Mouse (Mus musculus) hindbrain, embryonic 13.5 days (tissue): ENCODE measurements around the gene Tesk2. TPM values are rescaled to one million over a fixed set of nuclear protein-coding genes. Genes with fewer than 3 reads are reported as not detected.
"Not testable (repeated sequence)": the region's sequence is repeated elsewhere in the genome, so short reads cannot be mapped to it uniquely, and the experiment has no call there.

ENCODE experiments used
- ATAC-seq: fragments of 200-750 bp; cut with Nextera tagmentation; 2 replicates; pipeline ENCODE4 v1.8.0; 2017; ENCODE audit warnings: moderate TSS enrichment; ENCODE audit not compliant: low FRiP score
- H3K27ac ChIP-seq: fragments of 300-500 bp; sonication (generic); 2 replicates; pipeline ENCODE4 v1.5.1; 2015; ENCODE audit warnings: inconsistent platforms, mild to moderate bottlenecking, moderate library complexity
- H3K27me3 ChIP-seq: fragments of 300-500 bp; sonication (generic); 2 replicates; pipeline ENCODE4 v1.6.1; 2015; ENCODE audit warnings: mild to moderate bottlenecking, inconsistent platforms
- H3K36me3 ChIP-seq: fragments of 300-500 bp; sonication (generic); 2 replicates; pipeline ENCODE4 v1.6.1; 2015; ENCODE audit warnings: mild to moderate bottlenecking, inconsistent platforms
- H3K4me1 ChIP-seq: fragments of 300-500 bp; sonication (generic); replicated peaks from 2 replicates; pipeline ENCODE4 v1.6.1; 2015; ENCODE audit warnings: inconsistent platforms
- H3K4me2 ChIP-seq: fragments of 300-500 bp; sonication (generic); 2 replicates; pipeline ENCODE4 v1.6.1; 2015; ENCODE audit warnings: inconsistent platforms, mild to moderate bottlenecking, moderate library complexity
- H3K4me3 ChIP-seq: fragments of 300-500 bp; sonication (generic); 2 replicates; pipeline ENCODE4 v1.5.1; 2015; ENCODE audit warnings: mild to moderate bottlenecking, inconsistent platforms
- H3K9ac ChIP-seq: fragments of 300-500 bp; sonication (generic); 2 replicates; pipeline ENCODE4 v1.6.1; 2015; ENCODE audit warnings: mild to moderate bottlenecking, inconsistent platforms
- H3K9me3 ChIP-seq: fragments of 300-500 bp; sonication (generic); 2 replicates; pipeline ENCODE4 v1.6.1; 2016; ENCODE audit warnings: inconsistent platforms
- WGBS: fragments of 180-500 bp; shearing (Covaris S2); methylation state at CpG from one replicate; pipeline ENCODE4 v1.1.7; 2015; 5-methylcytosine and 5-hydroxymethylcytosine counted together
- polyA plus RNA-seq: library from polyadenylated mRNA; unstranded; fragments of >200 nt; fragmentation: Nextera tagmentation; extraction: Ambion mirVana; gene quantifications from 2 replicates; pipeline ENCODE4 v1.2.1, GENCODE M21; 2015

Gene Tesk2
- polyA plus RNA-seq, 1 experiment from 2014 or later, result 3.2 TPM

DNA sequence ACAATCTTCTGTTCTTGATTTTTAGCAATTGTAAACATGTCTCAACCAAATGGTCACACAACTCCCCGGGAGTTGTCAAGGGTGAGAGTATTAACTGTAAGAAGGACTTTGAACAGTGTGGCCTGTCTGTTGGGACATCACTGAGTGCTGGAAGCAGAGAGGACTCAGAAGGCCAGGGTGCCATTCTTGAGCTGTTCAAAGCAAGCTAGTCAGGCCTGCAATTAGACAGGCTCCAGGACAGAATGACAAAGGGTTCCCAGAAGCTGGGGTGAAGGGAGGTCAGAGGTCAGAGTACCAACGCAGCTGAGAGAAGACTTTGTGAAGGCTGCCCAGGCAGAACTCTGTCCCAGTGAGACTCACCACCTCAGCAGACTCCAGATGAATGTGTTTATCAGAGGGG lies 118.3 kb downstream of the Tesk2 start:
- Histone ChIP-seq H3K4me1 (no peaks in the 10 kb centered on the region), H3K4me3 (no peak overlapping the region), H3K27me3 (no peaks in the 10 kb centered on the region), H3K4me2 (no peak overlapping the region), H3K27ac (no peak overlapping the region), H3K9me3 (no peaks in the 10 kb centered on the region), H3K36me3 (no peaks in the 10 kb centered on the region), H3K9ac (no peak overlapping the region)
- ATAC-seq, result no peak
- WGBS, result 18% methylated on average over 2 of the region's 2 CpGs

- H3K9ac ChIP-seq, result not testable (repeated sequence)
- 42% methylated on average over 27 of the region's 29 CpGs for WGBS
Measured at GRCm38 (mm10) chr4:116840096-116840495, 119.3 kb downstream of the Tesk2 start.

GRCm38 (mm10) chr4:116840841-116841240 lies 120.1 kb downstream of the Tesk2 start:
- no peak for ATAC-seq
- Histone ChIP-seq H3K4me1 (no peaks in the 10 kb centered on the region), H3K9me3 (no peaks in the 10 kb centered on the region), H3K4me2 (no peak overlapping the region), H3K27ac (no peak overlapping the region), H3K36me3 (no peaks in the 10 kb centered on the region), H3K4me3 (no peak overlapping the region), H3K27me3 (no peaks in the 10 kb centered on the region), H3K9ac (no peak overlapping the region)
- WGBS, result 90% methylated on average over 6 of the region's 6 CpGs

More at GRCm38 (mm10) chr4:116840096-116840495, 119.3 kb downstream of the Tesk2 start:
- H3K4me1 ChIP-seq, H3K27me3 ChIP-seq, H3K4me3 ChIP-seq, H3K27ac ChIP-seq, H3K36me3 ChIP-seq, H3K9me3 ChIP-seq, ATAC-seq: not testable (repeated sequence)
- peak overlapping the region; percentile 34 for H3K4me2 ChIP-seq

GRCm38 (mm10) chr4:116844324-116844723 lies 123.6 kb downstream of the Tesk2 start:
- Histone ChIP-seq H3K4me1 (no peaks in the 10 kb centered on the region), H3K36me3 (no peaks in the 10 kb centered on the region), H3K4me2 (no peak overlapping the region), H3K27me3 (no peaks in the 10 kb centered on the region), H3K9me3 (no peaks in the 10 kb centered on the region), H3K9ac (no peak overlapping the region), H3K27ac (no peak overlapping the region), H3K4me3 (no peak overlapping the region)
- no peak for ATAC-seq
- 96% methylated on average over 3 of the region's 3 CpGs for WGBS

DNA sequence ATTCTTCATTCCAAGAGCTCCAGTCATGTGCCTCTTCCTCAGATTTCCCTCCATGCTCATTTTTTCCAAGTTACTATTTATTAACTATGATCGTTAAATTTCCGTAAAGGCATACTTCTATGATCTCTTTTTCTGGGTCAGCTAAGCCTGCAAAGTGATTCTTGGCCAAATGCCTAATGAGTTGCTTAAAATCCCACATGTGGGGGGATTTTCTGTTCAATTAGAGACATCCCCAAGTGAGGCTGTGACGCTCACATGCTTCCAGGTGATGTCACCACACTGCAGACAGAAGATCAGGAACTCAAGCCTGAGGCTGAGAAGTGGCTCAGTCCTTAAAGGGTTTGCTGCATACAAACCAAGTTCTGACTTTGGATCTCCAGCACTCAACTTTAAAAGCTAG lies 129.2 kb downstream of the Tesk2 start:
- WGBS, result 76% methylated on average over 3 of the region's 3 CpGs

DNA sequence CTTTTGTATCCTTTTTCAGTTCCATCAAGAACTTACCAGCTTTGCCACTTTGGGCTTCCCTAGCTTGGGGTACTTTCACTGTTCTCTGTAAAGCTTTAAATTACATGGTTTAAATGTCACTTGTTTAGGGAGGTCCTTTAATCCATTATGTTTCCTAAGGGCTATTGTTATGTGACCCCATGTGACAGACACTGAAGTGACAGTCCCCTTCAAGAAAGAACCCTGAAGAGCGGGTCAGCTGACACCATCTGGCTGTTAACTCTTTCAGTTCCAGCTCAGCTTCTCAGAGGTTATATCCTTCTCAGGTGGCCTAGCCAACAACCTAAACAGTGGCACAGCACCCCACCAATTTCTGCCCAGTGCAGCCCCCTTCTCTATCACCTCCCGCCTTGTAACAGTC lies 133.5 kb downstream of the Tesk2 start:
- H3K4me2 ChIP-seq, result no peak overlapping the region
- no peaks in the 10 kb centered on the region for H3K9me3 ChIP-seq
- no peaks in the 10 kb centered on the region for H3K36me3 ChIP-seq
- no peak overlapping the region for H3K27ac ChIP-seq
- ATAC-seq, result no peak
- WGBS, result 13% methylated on average over 2 of the region's 2 CpGs
- H3K4me1 ChIP-seq, result peaks cover 6% of the 10 kb centered on the region; the same call in 1 of the 2 replicates
- H3K27me3 ChIP-seq, result no peaks in the 10 kb centered on the region
- H3K4me3 ChIP-seq, result no peak overlapping the region
- H3K9ac ChIP-seq, result no peak overlapping the region

More for the DNA sequence above, 129.2 kb downstream of the Tesk2 start:
- Histone ChIP-seq H3K4me3 (no peak overlapping the region), H3K4me1 (peaks cover 6% of the 10 kb centered on the region; the same call in 1 of the 2 replicates), H3K36me3 (no peaks in the 10 kb centered on the region), H3K4me2 (no peak overlapping the region), H3K27me3 (no peaks in the 10 kb centered on the region), H3K9ac (no peak overlapping the region), H3K9me3 (no peaks in the 10 kb centered on the region), H3K27ac (no peak overlapping the region)
- ATAC-seq, result no peak

Other genes starting within 250 kb of the Tesk2 start
- gene Ipp, start 213.4 kb upstream of the Tesk2 start, polyA plus RNA-seq, result 12.3 and 14.0 TPM in 2 replicates
- 25.0 and 27.5 TPM in 2 replicates for gene Tmem69, start 165.0 kb upstream of the Tesk2 start, polyA plus RNA-seq
- gene Gpbp1l1, start 163.3 kb upstream of the Tesk2 start, polyA plus RNA-seq, result 18.1 and 18.5 TPM in 2 replicates
- 4.8 and 5.4 TPM in 2 replicates for gene Ccdc17, start 124.3 kb upstream of the Tesk2 start, polyA plus RNA-seq
- gene Nasp, start 93.0 kb upstream of the Tesk2 start, polyA plus RNA-seq, result 109 and 110 TPM in 2 replicates
- 666 and 678 TPM in 2 replicates for gene Akr1a1, start 69.3 kb upstream of the Tesk2 start, polyA plus RNA-seq
- 475 TPM in 2 replicates for gene Prdx1, start 35.4 kb upstream of the Tesk2 start, polyA plus RNA-seq
- 24.3 and 29.7 TPM in 2 replicates for gene Mmachc, start 12.5 kb upstream of the Tesk2 start, polyA plus RNA-seq
- gene Ccdc163, start 12.4 kb upstream of the Tesk2 start, polyA plus RNA-seq, result 16.6 and 19.3 TPM in 2 replicates
- 29.2 and 29.9 TPM in 2 replicates for gene Toe1, start 86.7 kb downstream of the Tesk2 start, polyA plus RNA-seq
- 8.9 and 9.0 TPM in 2 replicates for gene Mutyh, start 86.8 kb downstream of the Tesk2 start, polyA plus RNA-seq
- gene Hpdl, start 100.8 kb downstream of the Tesk2 start, polyA plus RNA-seq, result 0.88 and 1.2 TPM in 2 replicates
- 8.5 and 8.9 TPM in 2 replicates for gene Zswim5, start 156.4 kb downstream of the Tesk2 start, polyA plus RNA-seq